Mouse (Mus musculus): ENCODE measurements at regions not wholly inside any gene's neighbourhood (a gene's known extent, or its start where the extent isn't known, plus 50 kb on each side); places are given as distances from the start of the nearest gene placed in this dataset.

- TF ChIP-seq POLR2A (IDR thresholded peaks at IDR 0.05; ENCODE audit: low read depth, low read length) (no peak), CTCF (IDR thresholded peaks at IDR 0.05; ENCODE audit: extremely low read depth, insufficient read depth, insufficient read length, insufficient replicate concordance) (no peak)
Observed at GRCm38 (mm10) chr13:59210828-59211227, 374.2 kb downstream of the Agtpbp1 start.

Data from spleen, adult 2 months (tissue).